Mouse (Mus musculus) cerebellum, adult 11-12 months (tissue): ENCODE data around the gene Olfr1158.
"Not testable (repeated sequence)": the region's sequence is repeated elsewhere in the genome, so short reads cannot be mapped to it uniquely, and the experiment has no call there.

ENCODE experiments used
- DNase-seq: peaks from one replicate; pipeline ENCODE4 v3.0.0; 2022

The Olfr1158 gene

DNA sequence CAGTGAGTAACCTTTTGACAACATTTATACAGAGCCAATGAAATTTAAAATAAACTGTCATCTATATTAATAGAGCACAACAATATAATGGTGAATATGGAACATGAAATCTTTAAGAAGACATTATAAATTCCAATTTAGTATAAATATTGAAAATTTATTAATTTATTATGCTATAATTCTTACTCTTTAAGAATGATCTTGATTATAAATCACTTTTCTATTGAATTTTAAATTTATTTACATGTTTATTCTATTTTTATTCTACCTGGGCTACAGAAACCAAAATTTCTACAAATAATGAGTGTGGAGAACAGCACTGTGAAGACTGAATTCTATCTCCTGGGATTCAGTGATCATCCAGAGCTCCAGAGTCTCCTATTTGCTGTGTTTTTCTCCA lies at the start of gene Olfr1158:
TSS of gene Olfr1158 (plus strand) at position 301 of the 400 bp plus-strand sequence.
- no peak for DNase-seq

- DNase-seq = no peak
Observed at GRCm38 (mm10) chr2:87945037-87945436, 44.9 kb upstream of the Olfr1158 start, which contains the start of gene Olfr1155. Gene Olfr1155 (minus strand): TSS chr2:87945137.

GRCm38 (mm10) chr2:87953000-87953399 lies 36.9 kb upstream of the Olfr1158 start, which contains the start of gene Olfr1156:
Gene Olfr1156 (minus strand): TSS chr2:87953100.
- no peak for DNase-seq

- DNase-seq = no peak
Observed at GRCm38 (mm10) chr2:87968199-87968598, 21.7 kb upstream of the Olfr1158 start, which contains the start of gene Olfr1157. Gene Olfr1157 (minus strand): TSS chr2:87968299.

DNA sequence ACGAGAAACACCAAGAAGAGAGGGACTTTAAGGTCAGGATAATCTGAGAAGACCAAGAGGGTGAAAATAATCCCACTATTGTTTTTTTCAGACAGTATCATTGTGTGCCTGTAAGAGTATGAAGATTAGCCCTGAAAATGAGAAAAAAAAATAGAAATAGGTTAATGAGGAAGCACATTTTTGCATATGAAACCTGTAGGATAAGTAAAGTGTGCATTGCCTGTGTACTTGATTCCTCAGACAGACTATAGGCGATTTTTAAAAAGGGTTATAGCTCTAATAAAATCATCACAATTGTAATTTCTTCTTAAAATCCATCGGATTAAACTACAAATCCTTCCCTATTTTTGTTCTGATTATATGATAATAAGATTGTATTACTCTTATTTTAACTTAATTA lies 15.3 kb upstream of the Olfr1158 start, which contains the start of gene Olfr74:
TSS of gene Olfr74 (minus strand) at position 101 of the 400 bp plus-strand sequence.
- DNase-seq = no peak

GRCm38 (mm10) chr2:88007515-88008318 lies 17.8 kb downstream of the Olfr1158 start, which contains the start of gene Olfr1160:
Gene Olfr1160 (minus strand): TSS chr2:88008268.
- DNase-seq = no peak

- not testable (repeated sequence) for DNase-seq
Observed at GRCm38 (mm10) chr2:88022474-88022873, 32.6 kb downstream of the Olfr1158 start, which contains the start of gene Olfr1161. Gene Olfr1161 (plus strand): TSS chr2:88022774.

DNA sequence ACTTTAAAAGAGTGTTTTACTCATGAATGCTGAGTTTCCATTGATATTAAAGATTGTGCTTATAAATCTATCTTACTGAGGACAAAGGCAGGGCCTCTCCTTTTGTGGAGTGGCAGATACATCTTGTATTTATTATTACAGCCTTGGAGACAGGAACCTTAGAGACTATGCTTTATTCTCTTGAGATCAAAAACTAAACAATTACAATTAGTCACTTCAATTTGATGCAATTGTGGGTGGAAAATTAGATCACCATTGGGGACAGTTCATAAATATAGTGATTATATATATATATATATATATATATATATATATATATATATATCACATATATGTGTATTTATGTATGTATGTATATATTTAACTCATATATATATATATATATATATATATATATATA lies 47.7 kb downstream of the Olfr1158 start, which contains the start of gene Olfr73:
TSS of gene Olfr73 (minus strand) at position 101 of the 400 bp plus-strand sequence.
- no peak for DNase-seq
